Mouse (Mus musculus) telencephalon, adult 2 months (tissue): ENCODE measurements around the gene Grin2b.
"Not testable (repeated sequence)": the region's sequence is repeated elsewhere in the genome, so short reads cannot be mapped to it uniquely, and the experiment has no call there.

Experiments used
- DNase-seq: peaks from one replicate; pipeline ENCODE4 v3.0.0-alpha.2; 2011; ENCODE audit warnings: low read depth, low spot score

Gene Grin2b

DNA sequence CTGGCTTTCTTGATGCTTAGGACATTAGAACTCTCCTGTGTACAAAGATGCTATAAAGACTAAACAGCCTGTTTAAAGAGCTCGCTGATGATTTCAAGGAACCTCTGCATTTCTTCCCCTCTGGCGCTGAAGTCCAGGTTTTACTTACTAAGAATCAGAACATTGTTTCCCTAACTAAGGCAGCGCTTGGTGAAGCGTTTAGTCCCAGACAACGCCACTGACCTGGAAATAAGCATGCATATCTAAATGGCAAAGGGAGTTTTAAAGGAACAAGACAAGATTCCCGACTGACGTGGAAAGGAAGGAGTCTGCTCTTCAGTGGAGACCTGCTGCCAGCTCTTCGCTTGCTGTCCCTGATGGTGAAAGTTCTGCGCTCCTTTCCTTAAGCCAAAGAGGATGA is 367.9 kb downstream of the Grin2b start:
- DNase-seq = no peak

- DNase-seq = peak; percentile 61
Measured at GRCm38 (mm10) chr6:135799949-135800348, 373.4 kb downstream of the Grin2b start.

- DNase-seq = no peak
Measured at GRCm38 (mm10) chr6:135798202-135798992, 374.9 kb downstream of the Grin2b start.

DNA sequence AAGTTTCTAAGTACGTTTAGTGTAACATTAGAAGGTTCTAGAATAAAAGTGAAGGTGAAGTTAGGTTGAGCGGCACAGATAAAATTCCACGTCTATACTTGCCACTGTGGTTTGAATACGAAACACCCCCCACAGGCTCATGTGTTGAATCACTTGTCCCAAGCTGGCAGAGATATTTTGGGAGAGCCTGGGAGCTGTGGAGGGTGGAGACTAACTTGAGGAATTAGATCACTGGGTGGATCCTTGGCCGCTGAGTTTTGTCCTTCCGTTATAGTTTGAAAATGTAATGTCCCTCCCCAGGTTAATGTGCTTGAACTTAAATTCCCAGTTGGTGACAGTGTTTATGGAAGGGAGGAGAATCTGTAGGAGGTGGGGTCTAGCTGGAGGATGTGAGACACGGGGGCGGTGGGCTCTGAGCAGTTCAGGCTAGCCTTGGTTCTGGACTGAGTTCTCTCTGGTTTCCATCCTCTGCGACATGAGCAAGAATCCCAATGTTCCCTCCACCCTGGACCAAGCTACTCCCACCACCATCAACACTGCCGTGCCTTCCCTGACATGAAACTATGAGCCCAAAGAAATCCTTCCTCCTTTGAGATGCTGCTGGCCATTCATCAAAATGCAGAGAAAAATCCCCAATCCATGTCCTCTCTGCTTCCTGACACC is 375.8 kb downstream of the Grin2b start:
- DNase-seq = peak; percentile 85

- DNase-seq = no peak
Measured at GRCm38 (mm10) chr6:135796911-135797310, 376.4 kb downstream of the Grin2b start.

- DNase-seq = no peak
Measured at GRCm38 (mm10) chr6:135791412-135791811, 381.9 kb downstream of the Grin2b start.

- no peak for DNase-seq
Measured at GRCm38 (mm10) chr6:135789603-135790170, 383.6 kb downstream of the Grin2b start.

DNA sequence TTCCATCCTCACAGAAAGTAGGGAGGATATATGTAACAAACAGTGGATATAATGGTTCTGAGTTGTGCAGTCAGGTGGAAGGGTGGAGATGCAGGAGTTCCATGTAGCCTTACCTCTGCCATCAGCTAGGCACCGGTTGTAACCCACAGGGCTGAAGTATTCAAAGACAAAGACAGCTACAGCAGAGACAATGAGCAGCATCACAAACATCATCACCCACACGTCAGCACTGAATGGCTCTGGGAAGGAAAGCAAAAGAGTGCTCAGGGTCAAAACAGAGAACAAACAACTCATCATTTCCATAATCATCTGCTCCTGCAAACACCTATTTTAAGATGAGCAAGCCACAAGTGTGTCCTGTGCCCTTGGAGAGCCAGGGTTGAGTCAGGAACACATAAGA is 398.6 kb downstream of the Grin2b start:
- DNase-seq = no peak

GRCm38 (mm10) chr6:135767572-135767971 is 405.7 kb downstream of the Grin2b start:
- DNase-seq = no peak

DNA sequence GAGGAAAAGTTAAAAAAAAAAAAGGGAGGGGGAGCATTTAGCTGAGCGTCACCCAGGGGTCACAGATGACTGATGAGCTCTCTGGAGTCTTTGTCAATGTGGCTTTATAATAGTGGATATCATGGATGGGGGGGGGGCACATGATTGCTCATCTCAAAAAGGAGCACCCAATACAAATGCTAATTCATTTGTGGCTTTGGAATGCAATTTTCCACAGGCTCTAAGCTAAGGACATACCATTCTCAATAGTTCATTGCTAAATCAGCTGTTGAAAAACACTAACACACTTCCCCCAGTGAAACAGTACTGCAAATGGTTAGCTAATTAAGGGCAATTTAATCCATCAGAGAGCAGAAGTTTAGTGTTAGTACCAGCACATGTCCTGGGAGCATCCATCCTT is 414.6 kb downstream of the Grin2b start:
- no peak for DNase-seq

DNA sequence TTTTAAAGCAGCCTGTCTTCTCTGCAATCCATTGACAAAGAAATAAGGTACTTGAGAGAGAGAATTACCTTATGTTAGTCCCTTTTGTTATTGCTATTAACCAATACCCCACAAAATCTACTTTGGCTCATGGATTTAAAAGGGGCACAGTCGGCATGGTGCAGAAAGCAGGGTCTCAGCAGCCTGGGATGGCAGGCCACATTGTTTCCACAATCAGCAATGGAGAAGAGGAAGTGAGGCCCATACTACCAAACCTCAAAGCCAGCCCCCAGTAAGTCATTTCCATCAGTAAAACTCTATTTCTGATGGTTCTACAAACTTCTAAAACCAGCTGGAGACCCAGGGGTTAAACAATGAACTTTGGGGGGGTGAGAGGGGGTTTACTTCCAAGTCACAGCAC is 417.2 kb downstream of the Grin2b start:
- no peak for DNase-seq

DNA sequence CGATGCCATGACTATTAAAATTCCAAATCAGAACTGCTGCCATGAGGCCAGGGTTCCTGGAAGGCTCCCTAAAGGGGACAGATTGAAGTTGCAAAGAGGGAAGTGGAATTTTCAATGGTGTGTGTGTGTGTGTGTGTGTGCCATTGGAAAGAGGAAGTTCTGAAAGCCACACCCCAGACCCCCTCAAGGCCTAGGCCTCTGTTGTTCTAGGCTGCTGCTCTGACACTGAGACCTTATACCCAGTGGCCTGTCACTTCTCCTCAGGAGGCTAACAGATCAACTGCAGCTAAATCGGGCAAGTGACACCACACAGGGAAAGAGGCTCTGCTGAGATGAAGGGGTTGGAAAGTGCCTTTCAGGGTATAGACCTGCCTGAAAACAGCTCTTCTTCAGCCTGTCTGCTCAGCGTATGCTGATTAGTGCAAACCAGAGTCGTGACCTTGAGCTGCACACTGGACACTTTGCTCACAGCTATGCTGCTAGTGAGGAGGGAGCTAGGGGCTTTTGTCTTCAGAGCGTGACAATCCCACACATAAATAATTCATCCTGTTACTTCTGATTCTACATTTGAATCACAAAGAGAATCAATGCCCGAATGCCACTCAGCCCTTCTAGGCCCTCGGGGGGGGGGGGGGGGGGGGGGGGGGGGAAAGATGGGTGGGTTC is 424.8 kb downstream of the Grin2b start:
- no peak for DNase-seq

- no peak for DNase-seq
Measured at GRCm38 (mm10) chr6:135745606-135746005, 427.7 kb downstream of the Grin2b start.

DNA sequence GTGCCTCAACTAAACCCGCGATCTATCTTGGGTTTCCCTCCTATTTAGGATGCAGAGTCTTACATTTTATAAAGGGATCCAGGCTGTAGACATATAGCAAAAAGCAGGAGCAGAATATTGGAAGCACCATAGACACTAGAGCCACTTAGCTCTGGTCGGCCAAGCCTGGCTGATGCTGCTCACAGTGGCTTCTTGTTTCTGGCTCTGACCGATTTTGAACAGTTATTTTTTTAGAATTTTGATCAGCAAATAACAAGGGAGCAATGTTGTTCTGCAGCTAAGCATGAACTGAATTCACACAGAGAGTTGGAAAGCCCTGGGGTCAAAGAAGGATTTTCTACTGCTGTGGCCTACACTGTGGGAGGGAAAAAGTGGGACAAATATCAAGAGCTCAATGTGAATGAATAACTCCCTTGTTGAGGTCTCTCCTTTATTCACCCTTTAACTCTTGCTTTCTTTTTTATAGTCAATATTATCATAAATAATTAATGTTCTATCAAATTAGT is 439.0 kb downstream of the Grin2b start:
- DNase-seq = no peak

- DNase-seq = no peak
Measured at GRCm38 (mm10) chr6:135727106-135727505, 446.2 kb downstream of the Grin2b start.

DNA sequence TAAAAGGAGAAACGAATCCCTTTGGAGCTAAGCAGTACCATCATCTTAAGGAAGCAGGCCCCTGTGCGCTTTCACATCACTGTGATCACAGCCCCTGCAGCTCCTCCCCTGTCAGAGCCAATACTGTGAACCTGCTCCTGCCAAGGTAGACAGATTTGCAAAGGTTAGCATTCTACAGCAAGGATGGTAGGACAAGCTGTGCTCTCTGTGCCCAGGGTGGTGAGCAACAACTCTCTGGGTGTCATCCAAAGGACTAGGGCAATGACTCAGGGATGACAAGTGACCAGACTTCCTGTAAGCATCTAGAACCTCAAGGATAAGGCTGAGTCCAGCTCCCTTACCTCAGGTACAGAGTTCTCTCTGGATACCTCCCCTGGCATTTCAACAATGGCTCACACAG is 451.6 kb downstream of the Grin2b start:
- DNase-seq = no peak

DNA sequence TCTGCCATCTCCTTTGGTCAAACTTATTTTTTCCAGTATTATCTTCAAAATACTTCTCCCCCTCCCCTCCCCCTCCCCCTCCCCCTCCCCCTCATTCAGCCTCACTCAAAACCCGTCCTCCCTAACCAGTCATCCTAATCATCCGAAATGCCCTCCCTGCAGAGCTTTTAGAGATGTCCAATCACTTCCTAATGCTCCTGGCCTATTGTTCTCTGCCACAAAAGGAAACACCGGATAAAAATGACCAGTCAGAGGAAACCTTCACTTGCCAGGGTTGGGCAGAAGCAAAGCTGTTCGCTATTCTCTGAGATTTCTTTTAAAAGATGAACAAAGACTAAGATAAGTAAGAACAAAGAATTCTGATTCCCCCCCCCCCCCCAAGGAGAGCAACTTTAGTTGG is 458.4 kb downstream of the Grin2b start:
- no peak for DNase-seq

DNA sequence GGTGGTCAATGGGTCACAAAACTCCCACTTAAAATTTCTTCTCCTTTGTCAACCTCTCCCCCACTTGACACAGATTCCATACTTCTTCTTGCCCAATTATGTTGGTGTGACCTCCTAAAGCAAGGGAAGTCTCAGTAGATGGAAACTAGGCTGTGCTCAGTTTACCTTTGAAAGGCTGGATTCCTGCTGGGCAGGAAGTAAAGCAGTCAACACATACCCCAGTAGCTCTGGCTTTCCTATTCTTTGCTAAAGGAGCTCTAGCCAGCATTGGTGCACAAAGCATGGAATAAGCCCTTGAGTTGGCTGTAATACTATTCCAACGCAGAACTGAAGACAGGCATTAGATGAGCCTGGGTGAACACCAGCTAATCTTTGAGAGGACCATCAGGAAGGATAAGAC is 459.1 kb downstream of the Grin2b start:
- no peak for DNase-seq

- no peak for DNase-seq
Measured at GRCm38 (mm10) chr6:135713716-135714115, 459.6 kb downstream of the Grin2b start.

- DNase-seq = not testable (repeated sequence)
Measured at GRCm38 (mm10) chr6:135706850-135707522, 466.3 kb downstream of the Grin2b start.

- DNase-seq = no peak
Measured at GRCm38 (mm10) chr6:135703655-135704054, 469.7 kb downstream of the Grin2b start.

GRCm38 (mm10) chr6:135701361-135701760 is 471.9 kb downstream of the Grin2b start:
- DNase-seq = no peak
